Mouse (Mus musculus): Measurements from ENCODE around the gene Uchl4. TPM values are rescaled to one million over a fixed set of nuclear protein-coding genes. Genes with fewer than 3 reads are reported as not detected.
A peak's percentile ranks its signal among the peaks of the same experiment; 100 is the strongest.

Gene Uchl4
- total and polyA plus RNA-seq, 2 experiments from 2014 or later, result 1.1 TPM; not detected in 1

- Histone ChIP-seq H3K9me3 (replicated peaks; ENCODE audit: control insufficient read depth, low read length) (no peaks in the 10 kb centered on the region), H3K4me1 (ENCODE audit: control insufficient read depth, insufficient read depth) (0 out of 2 replicates have a peak, but pooled peaks cover 3% of the 10 kb centered on the region), H3K36me3 (replicated peaks; ENCODE audit: control insufficient read depth, insufficient read depth, low read length) (peaks cover 28% of the 10 kb centered on the region), H3K4me3 (ENCODE audit: low read depth, low read length) (no peak overlapping the region), H3K27ac (ENCODE audit: low read depth) (no peak overlapping the region), H3K4me2 (ENCODE audit: low read depth, low read length) (no peak overlapping the region), H3K27me3 (ENCODE audit: control insufficient read depth, insufficient read depth, low read length) (no peaks in the 10 kb centered on the region), H3K9ac (replicated peaks; ENCODE audit: low read depth, low read length) (no peak overlapping the region)
- no peak for ATAC-seq (ENCODE audit: insufficient read depth, low read depth)
- no peak for DNase-seq (ENCODE audit: low spot score)
- 77% methylated on average over 2 of the region's 2 CpGs for WGBS
- no peak for TF ChIP-seq EP300 (IDR thresholded peaks at IDR 0.05; ENCODE audit: low read depth)
- no peak for TF ChIP-seq CTCF (IDR thresholded peaks at IDR 0.05; ENCODE audit: low read depth)
These were observed 35.1 kb upstream of the Uchl4 start for GRCm38 (mm10) chr9:64199897-64200296.

DNA sequence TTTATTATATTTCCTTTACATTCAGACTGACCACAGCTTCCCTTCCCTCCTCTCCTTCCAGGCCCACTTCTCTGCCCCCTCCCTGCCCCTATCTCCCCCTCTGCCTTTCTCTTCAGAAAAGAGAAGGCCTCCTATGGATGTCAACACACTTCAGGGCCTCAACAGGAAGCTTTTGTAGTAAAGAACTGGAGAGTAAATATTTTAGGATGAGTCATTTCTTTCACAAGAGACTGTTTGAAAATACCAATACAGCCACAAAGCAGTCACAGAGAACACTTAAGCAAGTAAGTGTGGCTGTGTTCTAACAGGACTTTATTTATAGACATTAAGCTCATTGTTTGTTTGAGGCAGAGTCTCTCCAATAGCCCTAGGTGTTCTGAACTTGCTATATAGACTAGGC, 32.7 kb upstream of the Uchl4 start:
- Histone ChIP-seq H3K4me2 (ENCODE audit: low read depth, low read length) (no peak overlapping the region), H3K4me1 (ENCODE audit: control insufficient read depth, insufficient read depth) (no peaks in the 10 kb centered on the region; the same call in 1 of the 2 replicates), H3K36me3 (replicated peaks; ENCODE audit: control insufficient read depth, insufficient read depth, low read length) (peaks cover 24% of the 10 kb centered on the region), H3K9ac (replicated peaks; ENCODE audit: low read depth, low read length) (no peak overlapping the region), H3K9me3 (replicated peaks; ENCODE audit: control insufficient read depth, low read length) (no peaks in the 10 kb centered on the region), H3K4me3 (ENCODE audit: low read depth, low read length) (no peak overlapping the region), H3K27ac (ENCODE audit: low read depth) (no peak overlapping the region), H3K27me3 (ENCODE audit: control insufficient read depth, insufficient read depth, low read length) (no peaks in the 10 kb centered on the region)
- no peak for DNase-seq (ENCODE audit: low spot score)
- TF ChIP-seq CTCF (IDR thresholded peaks at IDR 0.05; ENCODE audit: low read depth) (no peak), EP300 (IDR thresholded peaks at IDR 0.05; ENCODE audit: low read depth) (no peak)
- ATAC-seq (ENCODE audit: insufficient read depth, low read depth), result no peak

GRCm38 (mm10) chr9:64202866-64203265, 32.1 kb upstream of the Uchl4 start:
- Histone ChIP-seq H3K9me3 (replicated peaks; ENCODE audit: control insufficient read depth, low read length) (no peaks in the 10 kb centered on the region), H3K4me1 (ENCODE audit: control insufficient read depth, insufficient read depth) (no peaks in the 10 kb centered on the region; the same call in 1 of the 2 replicates), H3K27me3 (ENCODE audit: control insufficient read depth, insufficient read depth, low read length) (no peaks in the 10 kb centered on the region), H3K9ac (replicated peaks; ENCODE audit: low read depth, low read length) (no peak overlapping the region), H3K36me3 (replicated peaks; ENCODE audit: control insufficient read depth, insufficient read depth, low read length) (peaks cover 24% of the 10 kb centered on the region), H3K27ac (ENCODE audit: low read depth) (no peak overlapping the region), H3K4me3 (ENCODE audit: low read depth, low read length) (no peak overlapping the region), H3K4me2 (ENCODE audit: low read depth, low read length) (no peak overlapping the region)
- DNase-seq (ENCODE audit: low spot score) (no peak), ATAC-seq (ENCODE audit: insufficient read depth, low read depth) (no peak)
- TF ChIP-seq EP300 (IDR thresholded peaks at IDR 0.05; ENCODE audit: low read depth) (no peak), CTCF (IDR thresholded peaks at IDR 0.05; ENCODE audit: low read depth) (no peak)

DNA sequence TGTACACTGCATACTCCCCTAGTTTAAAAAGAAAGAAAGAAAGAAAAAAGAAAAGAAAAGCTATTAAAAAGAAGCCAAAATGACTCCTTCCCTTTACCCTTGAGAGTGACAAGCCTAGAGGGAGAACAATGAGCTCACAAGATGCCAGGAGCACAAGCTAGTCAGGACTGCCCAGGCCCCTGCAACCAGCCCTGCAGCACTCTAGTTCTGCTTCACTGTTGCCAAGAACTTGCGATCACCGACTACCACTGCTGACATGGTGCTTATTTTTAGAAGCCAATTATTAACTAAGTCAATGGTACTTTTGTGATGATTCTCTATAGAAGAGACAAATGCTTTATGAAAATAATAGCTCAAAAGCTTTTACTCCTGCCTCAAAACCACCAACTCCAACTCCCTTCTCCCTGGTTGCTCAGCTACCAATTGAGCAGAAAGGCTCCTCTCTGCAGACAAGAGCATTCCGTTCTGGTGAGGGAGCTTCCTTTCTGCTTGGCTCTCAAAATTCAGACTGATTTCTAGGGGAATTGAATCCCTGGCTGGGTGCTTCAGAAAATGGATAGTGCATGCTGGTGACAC, 27.4 kb upstream of the Uchl4 start:
- Histone ChIP-seq H3K27ac (ENCODE audit: low read depth) (peak overlapping the region; percentile 61), H3K4me3 (ENCODE audit: low read depth, low read length) (no peak overlapping the region), H3K9me3 (replicated peaks; ENCODE audit: control insufficient read depth, low read length) (no peaks in the 10 kb centered on the region), H3K4me2 (ENCODE audit: low read depth, low read length) (no peak overlapping the region), H3K4me1 (ENCODE audit: control insufficient read depth, insufficient read depth) (peaks cover 8% of the 10 kb centered on the region; the same call in 1 of the 2 replicates), H3K36me3 (replicated peaks; ENCODE audit: control insufficient read depth, insufficient read depth, low read length) (peaks cover 43% of the 10 kb centered on the region), H3K9ac (replicated peaks; ENCODE audit: low read depth, low read length) (no peak overlapping the region), H3K27me3 (ENCODE audit: control insufficient read depth, insufficient read depth, low read length) (no peaks in the 10 kb centered on the region)
- peak; percentile 26 for DNase-seq (ENCODE audit: low spot score)
- no peak for TF ChIP-seq CTCF (IDR thresholded peaks at IDR 0.05; ENCODE audit: low read depth)
- TF ChIP-seq EP300 (IDR thresholded peaks at IDR 0.05; ENCODE audit: low read depth), result no peak
- 42% methylated on average over 3 of the region's 3 CpGs for WGBS
- ATAC-seq (ENCODE audit: insufficient read depth, low read depth), result peak; percentile 57; the same call in 1 of the 2 replicates

GRCm38 (mm10) chr9:64214452-64214851, 20.5 kb upstream of the Uchl4 start:
- no peak overlapping the region for H3K9ac ChIP-seq (replicated peaks; ENCODE audit: low read depth, low read length)
- TF ChIP-seq EP300 (IDR thresholded peaks at IDR 0.05; ENCODE audit: low read depth) (no peak), CTCF (IDR thresholded peaks at IDR 0.05; ENCODE audit: low read depth) (no peak)
- WGBS, result 92% methylated on average over 17 of the region's 17 CpGs
- no peak overlapping the region for H3K27ac ChIP-seq (ENCODE audit: low read depth)
- no peak for DNase-seq (ENCODE audit: low spot score)
- no peaks in the 10 kb centered on the region for H3K9me3 ChIP-seq (replicated peaks; ENCODE audit: control insufficient read depth, low read length)
- no peaks in the 10 kb centered on the region for H3K27me3 ChIP-seq (ENCODE audit: control insufficient read depth, insufficient read depth, low read length)
- H3K36me3 ChIP-seq (replicated peaks; ENCODE audit: control insufficient read depth, insufficient read depth, low read length), result peaks cover 23% of the 10 kb centered on the region
- no peak overlapping the region for H3K4me3 ChIP-seq (ENCODE audit: low read depth, low read length)
- no peak overlapping the region for H3K4me2 ChIP-seq (ENCODE audit: low read depth, low read length)
- H3K4me1 ChIP-seq (ENCODE audit: control insufficient read depth, insufficient read depth), result peaks cover 6% of the 10 kb centered on the region; the same call in 1 of the 2 replicates
- ATAC-seq (ENCODE audit: insufficient read depth, low read depth), result no peak

GRCm38 (mm10) chr9:64216090-64216489, 18.9 kb upstream of the Uchl4 start:
- no peak for TF ChIP-seq EP300 (IDR thresholded peaks at IDR 0.05; ENCODE audit: low read depth)
- TF ChIP-seq CTCF (IDR thresholded peaks at IDR 0.05; ENCODE audit: low read depth), result no peak
- DNase-seq (ENCODE audit: low spot score) (no peak), ATAC-seq (ENCODE audit: insufficient read depth, low read depth) (no peak)
- no peak overlapping the region for H3K27ac ChIP-seq (ENCODE audit: low read depth)
- no peaks in the 10 kb centered on the region for H3K27me3 ChIP-seq (ENCODE audit: control insufficient read depth, insufficient read depth, low read length)
- H3K9ac ChIP-seq (replicated peaks; ENCODE audit: low read depth, low read length), result no peak overlapping the region
- peaks cover 7% of the 10 kb centered on the region for H3K36me3 ChIP-seq (replicated peaks; ENCODE audit: control insufficient read depth, insufficient read depth, low read length)
- H3K4me2 ChIP-seq (ENCODE audit: low read depth, low read length), result no peak overlapping the region
- peaks cover 6% of the 10 kb centered on the region; the same call in 1 of the 2 replicates for H3K4me1 ChIP-seq (ENCODE audit: control insufficient read depth, insufficient read depth)
- 69% methylated on average over 4 of the region's 4 CpGs for WGBS
- no peaks in the 10 kb centered on the region for H3K9me3 ChIP-seq (replicated peaks; ENCODE audit: control insufficient read depth, low read length)
- no peak overlapping the region for H3K4me3 ChIP-seq (ENCODE audit: low read depth, low read length)
